Mouse (Mus musculus) stomach, embryonic 15.5 days (tissue): ENCODE measurements around the gene Pctp. TPM values are rescaled to one million over a fixed set of nuclear protein-coding genes. Genes with fewer than 3 reads are reported as not detected.
A peak's percentile ranks its signal among the peaks of the same experiment; 100 is the strongest.

Experiments used
- ATAC-seq: fragments of 200-750 bp; cut with Nextera tagmentation; 2 replicates; pipeline ENCODE4 v1.8.0; 2017; ENCODE audit warnings: low read depth, moderate number of reproducible peaks, moderate TSS enrichment; ENCODE audit not compliant: insufficient read depth, low FRiP score
- H3K27ac ChIP-seq: fragments of 300-500 bp; sonication (generic); 2 replicates; pipeline ENCODE4 v1.5.1; 2015; ENCODE audit warnings: mild to moderate bottlenecking, inconsistent platforms
- H3K27me3 ChIP-seq: fragments of 300-500 bp; sonication (generic); replicated peaks from 2 replicates; pipeline ENCODE4 v1.6.1; 2015; ENCODE audit warnings: inconsistent platforms
- H3K36me3 ChIP-seq: fragments of 300-500 bp; sonication (generic); 2 replicates; pipeline ENCODE4 v1.6.1; 2015; ENCODE audit warnings: inconsistent platforms
- H3K4me1 ChIP-seq: fragments of 300-500 bp; sonication (generic); 2 replicates; pipeline ENCODE4 v1.6.1; 2015; ENCODE audit warnings: inconsistent platforms
- H3K4me2 ChIP-seq: fragments of 300-500 bp; sonication (generic); 2 replicates; pipeline ENCODE4 v1.6.1; 2015; ENCODE audit warnings: mild to moderate bottlenecking, inconsistent platforms
- H3K4me3 ChIP-seq: fragments of 300-500 bp; sonication (generic); replicated peaks from 2 replicates; pipeline ENCODE4 v1.5.1; 2015; ENCODE audit warnings: inconsistent platforms
- H3K9ac ChIP-seq: fragments of 300-500 bp; sonication (generic); 2 replicates; pipeline ENCODE4 v1.6.1; 2015; ENCODE audit warnings: inconsistent platforms
- H3K9me3 ChIP-seq: fragments of 300-500 bp; sonication (generic); 2 replicates; pipeline ENCODE4 v1.6.1; 2016; ENCODE audit warnings: inconsistent platforms
- WGBS: fragments of 180-500 bp; shearing (Covaris S2); methylation state at CpG from one replicate; pipeline ENCODE4 v1.1.7; 2015; 5-methylcytosine and 5-hydroxymethylcytosine counted together
- polyA plus RNA-seq: library from polyadenylated mRNA; unstranded; fragments of >200 nt; fragmentation: Nextera tagmentation; extraction: Ambion mirVana; gene quantifications from 2 replicates; pipeline ENCODE4 v1.2.1, GENCODE M21; 2015

The Pctp gene
- polyA plus RNA-seq, 1 experiment from 2014 or later, result 13.9 TPM

- Histone ChIP-seq H3K27me3 (no peaks in the 10 kb centered on the region), H3K36me3 (peaks cover 3% of the 10 kb centered on the region; the same call in 1 of the 2 replicates), H3K4me1 (peaks cover 11% of the 10 kb centered on the region; the same call in 1 of the 2 replicates), H3K4me3 (peak overlapping the region; percentile 40), H3K9me3 (no peaks in the 10 kb centered on the region), H3K9ac (peak overlapping the region; percentile 26; the same call in 1 of the 2 replicates), H3K27ac (peak overlapping the region; percentile 23; the same call in 1 of the 2 replicates), H3K4me2 (peak overlapping the region; percentile 50)
- 1% methylated on average over 15 of the region's 15 CpGs for WGBS
- ATAC-seq, result no peak; the same call in 1 of the 2 replicates
Measured at GRCm38 (mm10) chr11:90030557-90030956, 27.9 kb upstream of the Pctp start.

- peak within 1 kb of the TSS; percentile 26; the same call in 1 of the 2 replicates for H3K9ac ChIP-seq
- H3K27ac ChIP-seq, result peak within 1 kb of the TSS; percentile 23; the same call in 1 of the 2 replicates
- H3K4me1 ChIP-seq, result peaks cover 11% of the 10 kb centered on the region; the same call in 1 of the 2 replicates
- H3K4me2 ChIP-seq, result peak within 1 kb of the TSS; percentile 50
- H3K9me3 ChIP-seq, result no peaks in the 10 kb centered on the region
- H3K36me3 ChIP-seq, result no peaks in the 10 kb centered on the region
- no peaks in the 10 kb centered on the region for H3K27me3 ChIP-seq
- no peak for ATAC-seq
- 54% methylated on average over 13 of the region's 13 CpGs for WGBS
- peak within 1 kb of the TSS; percentile 40 for H3K4me3 ChIP-seq
Measured at GRCm38 (mm10) chr11:90029841-90030398, 27.2 kb upstream of the Pctp start, which contains the start of gene Tmem100. Tmem100 (plus strand) TSS chr11:90030348.

GRCm38 (mm10) chr11:90029354-90029753 lies 26.7 kb upstream of the Pctp start:
- Histone ChIP-seq H3K4me3 (peak overlapping the region; percentile 27), H3K9me3 (no peaks in the 10 kb centered on the region), H3K36me3 (no peaks in the 10 kb centered on the region), H3K9ac (no peak overlapping the region), H3K27me3 (no peaks in the 10 kb centered on the region), H3K4me1 (peaks cover 11% of the 10 kb centered on the region; the same call in 1 of the 2 replicates), H3K4me2 (peak overlapping the region; percentile 50), H3K27ac (no peak overlapping the region)
- 35% methylated on average over 10 of the region's 10 CpGs for WGBS
- ATAC-seq, result no peak

GRCm38 (mm10) chr11:90028746-90029145 lies 26.1 kb upstream of the Pctp start:
- 91% methylated on average over 8 of the region's 8 CpGs for WGBS
- H3K9ac ChIP-seq, result no peak overlapping the region
- H3K9me3 ChIP-seq, result no peaks in the 10 kb centered on the region
- H3K36me3 ChIP-seq, result no peaks in the 10 kb centered on the region
- ATAC-seq, result no peak
- H3K27me3 ChIP-seq, result no peaks in the 10 kb centered on the region
- H3K27ac ChIP-seq, result no peak overlapping the region
- H3K4me2 ChIP-seq, result no peak overlapping the region
- peaks cover 11% of the 10 kb centered on the region; the same call in 1 of the 2 replicates for H3K4me1 ChIP-seq
- H3K4me3 ChIP-seq, result no peak overlapping the region

GRCm38 (mm10) chr11:90027216-90027615 lies 24.5 kb upstream of the Pctp start:
- Histone ChIP-seq H3K9me3 (no peaks in the 10 kb centered on the region), H3K27ac (no peak overlapping the region), H3K9ac (no peak overlapping the region), H3K4me3 (no peak overlapping the region), H3K27me3 (no peaks in the 10 kb centered on the region), H3K4me1 (peaks cover 11% of the 10 kb centered on the region; the same call in 1 of the 2 replicates), H3K36me3 (no peaks in the 10 kb centered on the region), H3K4me2 (no peak overlapping the region)
- WGBS, result 60% methylated on average over 7 of the region's 7 CpGs
- ATAC-seq, result no peak

GRCm38 (mm10) chr11:90026802-90027174 lies 24.1 kb upstream of the Pctp start:
- Histone ChIP-seq H3K9ac (no peak overlapping the region), H3K36me3 (no peaks in the 10 kb centered on the region), H3K4me3 (no peak overlapping the region), H3K4me1 (peaks cover 11% of the 10 kb centered on the region; the same call in 1 of the 2 replicates), H3K27ac (no peak overlapping the region), H3K4me2 (no peak overlapping the region), H3K27me3 (no peaks in the 10 kb centered on the region), H3K9me3 (no peaks in the 10 kb centered on the region)
- WGBS, result 59% methylated on average over 5 of the region's 5 CpGs
- ATAC-seq, result no peak

- no peak overlapping the region for H3K9ac ChIP-seq
- H3K4me3 ChIP-seq, result no peak overlapping the region
Measured at GRCm38 (mm10) chr11:90025891-90026801, 23.5 kb upstream of the Pctp start.

GRCm38 (mm10) chr11:90019161-90019560 lies 16.5 kb upstream of the Pctp start:
- Histone ChIP-seq H3K27me3 (no peaks in the 10 kb centered on the region), H3K9me3 (no peaks in the 10 kb centered on the region), H3K9ac (no peak overlapping the region), H3K4me2 (no peak overlapping the region), H3K4me3 (no peak overlapping the region), H3K27ac (no peak overlapping the region), H3K4me1 (no peaks in the 10 kb centered on the region), H3K36me3 (no peaks in the 10 kb centered on the region)
- WGBS, result 17% methylated on average over 7 of the region's 7 CpGs
- ATAC-seq, result no peak

More at GRCm38 (mm10) chr11:90025891-90026801, 23.5 kb upstream of the Pctp start:
- WGBS, result 57% methylated on average over 14 of the region's 14 CpGs
- peak; percentile 64; the same call in 1 of the 2 replicates for ATAC-seq
- H3K27ac ChIP-seq, result no peak overlapping the region
- no peaks in the 10 kb centered on the region for H3K9me3 ChIP-seq
- no peaks in the 10 kb centered on the region for H3K27me3 ChIP-seq
- H3K36me3 ChIP-seq, result no peaks in the 10 kb centered on the region
- H3K4me1 ChIP-seq, result 0 out of 2 replicates have a peak, but pooled peaks cover 7% of the 10 kb centered on the region
- H3K4me2 ChIP-seq, result no peak overlapping the region

- H3K9ac ChIP-seq, result no peak overlapping the region
- no peaks in the 10 kb centered on the region for H3K9me3 ChIP-seq
- 58% methylated on average over 7 of the region's 7 CpGs for WGBS
- H3K27ac ChIP-seq, result no peak overlapping the region
- H3K4me3 ChIP-seq, result no peak overlapping the region
- no peak for ATAC-seq
- no peaks in the 10 kb centered on the region for H3K4me1 ChIP-seq
- no peaks in the 10 kb centered on the region for H3K36me3 ChIP-seq
- H3K4me2 ChIP-seq, result no peak overlapping the region
- no peaks in the 10 kb centered on the region for H3K27me3 ChIP-seq
Measured at GRCm38 (mm10) chr11:90015281-90015680, 12.6 kb upstream of the Pctp start.

- no peak for ATAC-seq
Measured at GRCm38 (mm10) chr11:90013657-90014056, 11.0 kb upstream of the Pctp start.

GRCm38 (mm10) chr11:90007791-90008531 lies 5.3 kb upstream of the Pctp start:
- no peak overlapping the region for H3K27ac ChIP-seq
- no peak for ATAC-seq

More at GRCm38 (mm10) chr11:90013657-90014056, 11.0 kb upstream of the Pctp start:
- Histone ChIP-seq H3K4me1 (no peaks in the 10 kb centered on the region), H3K4me2 (no peak overlapping the region), H3K4me3 (no peak overlapping the region), H3K27ac (no peak overlapping the region), H3K27me3 (no peaks in the 10 kb centered on the region), H3K36me3 (no peaks in the 10 kb centered on the region), H3K9ac (no peak overlapping the region), H3K9me3 (no peaks in the 10 kb centered on the region)
- WGBS, result 84% methylated on average over 6 of the region's 6 CpGs

More at GRCm38 (mm10) chr11:90007791-90008531, 5.3 kb upstream of the Pctp start:
- Histone ChIP-seq H3K36me3 (no peaks in the 10 kb centered on the region), H3K4me1 (no peaks in the 10 kb centered on the region), H3K4me3 (no peak overlapping the region), H3K27me3 (no peaks in the 10 kb centered on the region), H3K4me2 (no peak overlapping the region), H3K9ac (no peak overlapping the region), H3K9me3 (no peaks in the 10 kb centered on the region)
- WGBS, result 28% methylated on average over 7 of the region's 7 CpGs
